Mouse (Mus musculus): Measurements from ENCODE around the gene Map3k15.

DNA sequence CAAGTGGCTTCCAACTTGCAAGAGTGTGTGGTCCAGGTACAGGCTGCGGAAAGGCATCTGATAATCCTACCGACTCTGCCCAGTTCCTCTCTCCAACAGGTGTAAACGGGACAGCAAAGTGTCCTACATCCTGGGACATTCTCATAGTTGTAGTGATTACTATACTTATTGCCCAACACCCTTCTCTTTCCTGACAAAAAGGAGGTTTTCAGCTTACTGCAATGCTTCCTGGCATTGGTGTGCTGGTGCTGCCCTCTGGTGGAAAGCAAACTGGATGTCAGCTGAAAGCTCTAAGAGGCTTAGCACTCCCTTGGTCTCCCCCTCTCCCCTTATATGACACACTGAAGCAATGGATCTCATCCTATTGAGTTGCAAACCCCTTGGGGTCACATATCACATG is 128.4 kb downstream of the Map3k15 start:
- TF ChIP-seq POLR2A (IDR thresholded peaks at IDR 0.05; ENCODE audit: control insufficient read depth, low read depth, low read length) (no peak), CTCF (IDR thresholded peaks at IDR 0.05; ENCODE audit: control insufficient read depth, insufficient read depth, insufficient replicate concordance, low read depth, low read length) (peak; percentile 33; the same call in 1 of the 2 replicates)
